Mouse (Mus musculus) gastrocnemius, postnatal 10 days (tissue): ENCODE measurements at regions not wholly inside any gene's neighbourhood (a gene's known extent, or its start where the extent isn't known, plus 50 kb on each side); places are given as distances from the start of the nearest gene placed in this dataset.

Experiments used
- DNase-seq: peaks from one replicate; pipeline ENCODE4 v3.0.0; 2021; ENCODE audit warnings: mixed read lengths

DNA sequence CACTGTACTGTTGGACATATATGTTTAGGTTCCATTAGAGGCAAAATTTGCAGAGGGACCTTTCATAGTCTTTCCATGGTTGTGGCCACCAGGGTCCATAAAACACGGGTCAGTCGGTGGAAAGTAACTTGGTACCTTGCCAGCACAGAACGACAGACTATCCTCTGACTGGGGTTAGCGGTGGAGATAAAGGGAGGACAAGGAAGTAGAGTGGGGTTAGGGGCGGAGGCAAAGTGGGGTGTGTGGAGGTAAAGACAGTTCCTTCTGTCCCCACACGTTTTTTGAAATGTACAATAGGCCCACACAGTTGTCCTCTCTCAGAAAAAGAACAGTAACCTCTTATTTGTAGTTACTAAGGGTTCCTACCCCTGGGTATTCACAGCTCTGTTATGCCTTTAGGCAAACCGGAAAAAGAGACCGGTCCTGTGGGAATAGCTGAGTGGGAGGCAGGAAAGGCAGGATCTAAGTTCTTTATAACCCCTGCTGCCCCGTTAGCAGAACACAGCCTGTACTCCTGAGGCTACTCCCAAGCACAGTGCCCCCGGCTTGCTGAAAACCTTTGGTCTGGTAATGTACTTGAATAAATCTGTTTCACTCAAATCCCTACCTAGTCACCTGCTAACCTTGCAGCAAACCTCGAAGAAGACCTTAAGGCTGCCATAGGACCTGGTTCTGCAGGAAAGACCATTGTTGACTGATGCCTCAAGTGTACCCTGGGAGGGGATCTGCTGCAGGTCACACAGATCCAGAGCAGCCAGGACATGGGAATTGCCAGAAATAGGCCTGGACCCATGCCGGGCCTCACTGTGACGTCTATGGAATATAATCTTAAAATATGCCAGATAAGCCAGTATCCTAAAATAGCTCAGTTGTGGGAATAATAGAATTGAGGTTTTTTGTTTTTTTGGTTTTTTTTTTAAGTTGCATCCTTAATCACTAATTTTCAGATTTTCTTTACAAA, 51.6 kb upstream of the Gm29133 start:
- peak; percentile 7 for DNase-seq
